Mouse (Mus musculus) liver, postnatal 0 days (tissue): ENCODE results near the gene Aox3. TPM values are rescaled to one million over a fixed set of nuclear protein-coding genes. Genes with fewer than 3 reads are reported as not detected.
A peak's percentile ranks its signal among the peaks of the same experiment; 100 is the strongest.

Experiments used
- ATAC-seq: fragments of 200-750 bp; cut with Nextera tagmentation; 2 replicates; pipeline ENCODE4 v1.8.0; 2017; ENCODE audit warnings: mild to moderate bottlenecking, moderate library complexity
- DNase-seq: peaks from one replicate; pipeline ENCODE4 v3.0.0-alpha.2; 2016
- H3K27ac ChIP-seq: fragments of 300-500 bp; sonication (generic); 2 replicates; pipeline ENCODE4 v1.5.1; 2014; ENCODE audit warnings: antibody characterized with exemption, moderate library complexity, mild to moderate bottlenecking, low read depth
- H3K27me3 ChIP-seq: fragments of 300-500 bp; sonication (generic); 2 replicates; pipeline ENCODE4 v1.6.1; 2014; ENCODE audit warnings: low read length, control low read depth, mixed read lengths; ENCODE audit not compliant: insufficient read depth
- H3K36me3 ChIP-seq: fragments of 300-500 bp; sonication (generic); replicated peaks from 2 replicates; pipeline ENCODE4 v1.6.1; 2014; ENCODE audit warnings: mild to moderate bottlenecking, control low read depth, low read length, moderate library complexity, mixed read lengths; ENCODE audit not compliant: insufficient read depth
- H3K4me1 ChIP-seq: fragments of 300-500 bp; sonication (generic); 2 replicates; pipeline ENCODE4 v1.6.1; 2014; ENCODE audit warnings: antibody characterized with exemption, mild to moderate bottlenecking, control low read depth; ENCODE audit not compliant: insufficient read depth
- H3K4me2 ChIP-seq: fragments of 300-500 bp; sonication (generic); 2 replicates; pipeline ENCODE4 v1.6.1; 2014; ENCODE audit warnings: low read depth, mild to moderate bottlenecking, low read length, moderate library complexity, mixed read lengths
- H3K4me3 ChIP-seq: fragments of 300-500 bp; sonication (generic); 2 replicates; pipeline ENCODE4 v1.5.1; 2014; ENCODE audit warnings: low read depth, low read length
- H3K9ac ChIP-seq: fragments of 300-500 bp; sonication (generic); replicated peaks from 2 replicates; pipeline ENCODE4 v1.6.1; 2014; ENCODE audit warnings: mild to moderate bottlenecking, moderate library complexity
- H3K9me3 ChIP-seq: fragments of 300-500 bp; sonication (generic); 2 replicates; pipeline ENCODE4 v1.6.1; 2016; ENCODE audit warnings: mild to moderate bottlenecking, control low read depth, low read length, mixed read lengths
- CTCF ChIP-seq: sonication (generic); IDR thresholded peaks from 2 replicates; pipeline ENCODE4 v1.5.1; 2016; ENCODE audit warnings: antibody characterized with exemption, low read depth
- EP300 ChIP-seq: IDR thresholded peaks from 2 replicates; pipeline ENCODE4 v1.6.1; 2016; ENCODE audit warnings: antibody characterized with exemption, low read depth, mild to moderate bottlenecking
- WGBS: fragments of 180-500 bp; shearing (Covaris S2); extraction: QIAGEN DNeasy Blood & Tissue Kit; methylation state at CpG from one replicate; pipeline ENCODE4 v1.1.7; 2014; ENCODE audit not compliant: insufficient replicate concordance; 5-methylcytosine and 5-hydroxymethylcytosine counted together
- polyA plus RNA-seq: library from polyadenylated mRNA; unstranded; fragments of >200 nt; fragmentation: Nextera tagmentation; extraction: Ambion mirVana; gene quantifications from 2 replicates; pipeline ENCODE4 v1.2.1, GENCODE M21; 2015

The Aox3 gene
- polyA plus RNA-seq, 1 experiment from 2014 or later, result 16.9 TPM

DNA sequence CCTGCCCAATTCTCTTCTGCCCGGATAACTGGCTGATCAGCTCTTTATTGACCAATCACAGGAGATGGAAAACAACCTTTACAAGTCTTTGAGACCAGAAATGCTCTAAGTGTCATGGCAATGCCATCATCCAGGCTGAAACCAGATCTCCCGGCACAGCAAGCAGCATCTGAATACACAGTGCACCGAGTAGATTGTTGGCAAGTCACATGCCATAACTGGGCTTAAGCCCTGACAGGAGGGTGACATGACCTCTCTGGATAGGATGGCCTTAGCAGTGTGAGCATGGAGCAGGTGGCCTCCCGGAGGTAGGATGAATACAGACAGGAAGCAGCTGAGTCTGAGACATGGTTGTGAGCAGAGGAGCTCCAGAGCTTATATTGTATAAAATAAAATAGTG is 32.5 kb upstream of the Aox3 start:
- Histone ChIP-seq H3K36me3 (no peaks in the 10 kb centered on the region), H3K4me2 (no peak overlapping the region), H3K4me1 (no peaks in the 10 kb centered on the region), H3K9ac (no peak overlapping the region), H3K4me3 (no peak overlapping the region), H3K27me3 (no peaks in the 10 kb centered on the region), H3K9me3 (no peaks in the 10 kb centered on the region), H3K27ac (no peak overlapping the region)
- DNase-seq (no peak), ATAC-seq (no peak)
- WGBS, result 81% methylated on average over 4 of the region's 4 CpGs
- TF ChIP-seq EP300, result no peak
- no peak for TF ChIP-seq CTCF

- 66% methylated on average over 5 of the region's 5 CpGs for WGBS
- H3K36me3 ChIP-seq, result no peaks in the 10 kb centered on the region
- TF ChIP-seq EP300, result no peak
- no peak for TF ChIP-seq CTCF
- no peaks in the 10 kb centered on the region for H3K4me1 ChIP-seq
- no peak for DNase-seq
- H3K9ac ChIP-seq, result no peak overlapping the region
- H3K4me2 ChIP-seq, result no peak overlapping the region
- no peak overlapping the region for H3K27ac ChIP-seq
- no peaks in the 10 kb centered on the region for H3K9me3 ChIP-seq
- no peak for ATAC-seq
- no peak overlapping the region for H3K4me3 ChIP-seq
- H3K27me3 ChIP-seq, result no peaks in the 10 kb centered on the region
These were observed 31.6 kb upstream of the Aox3 start for GRCm38 (mm10) chr1:58081356-58081755.

- Histone ChIP-seq H3K27ac (no peak overlapping the region), H3K4me2 (no peak overlapping the region), H3K9me3 (no peaks in the 10 kb centered on the region), H3K4me1 (no peaks in the 10 kb centered on the region), H3K4me3 (no peak overlapping the region), H3K36me3 (no peaks in the 10 kb centered on the region), H3K27me3 (no peaks in the 10 kb centered on the region), H3K9ac (no peak overlapping the region)
- no peak for ATAC-seq
- TF ChIP-seq CTCF, result no peak
- no peak for TF ChIP-seq EP300
- 56% methylated on average over 5 of the region's 5 CpGs for WGBS
- no peak for DNase-seq
These were observed 23.6 kb upstream of the Aox3 start for GRCm38 (mm10) chr1:58089316-58089715.

- 76% methylated on average over 4 of the region's 4 CpGs for WGBS
- Histone ChIP-seq H3K27me3 (no peaks in the 10 kb centered on the region), H3K4me1 (no peaks in the 10 kb centered on the region), H3K4me3 (no peak overlapping the region), H3K9me3 (no peaks in the 10 kb centered on the region), H3K27ac (no peak overlapping the region), H3K36me3 (no peaks in the 10 kb centered on the region), H3K9ac (no peak overlapping the region), H3K4me2 (no peak overlapping the region)
- TF ChIP-seq EP300 (no peak), CTCF (no peak)
- DNase-seq (no peak), ATAC-seq (no peak)
These were observed 22.7 kb upstream of the Aox3 start for GRCm38 (mm10) chr1:58090191-58090590.

GRCm38 (mm10) chr1:58091213-58091612 is 21.7 kb upstream of the Aox3 start:
- Histone ChIP-seq H3K36me3 (no peaks in the 10 kb centered on the region), H3K27ac (no peak overlapping the region), H3K4me3 (no peak overlapping the region), H3K4me1 (no peaks in the 10 kb centered on the region), H3K27me3 (no peaks in the 10 kb centered on the region), H3K4me2 (no peak overlapping the region), H3K9ac (no peak overlapping the region), H3K9me3 (no peaks in the 10 kb centered on the region)
- 45% methylated on average over 3 of the region's 3 CpGs for WGBS
- ATAC-seq (peak; percentile 75; the same call in 1 of the 2 replicates), DNase-seq (no peak)
- TF ChIP-seq EP300, result no peak
- TF ChIP-seq CTCF, result no peak

- Histone ChIP-seq H3K4me2 (no peak overlapping the region), H3K27me3 (no peaks in the 10 kb centered on the region), H3K9ac (no peak overlapping the region), H3K36me3 (no peaks in the 10 kb centered on the region), H3K9me3 (no peaks in the 10 kb centered on the region), H3K27ac (no peak overlapping the region), H3K4me1 (no peaks in the 10 kb centered on the region), H3K4me3 (no peak overlapping the region)
- peak; percentile 72 for ATAC-seq
- WGBS, result 57% methylated on average over 2 of the region's 2 CpGs
- TF ChIP-seq CTCF (no peak), EP300 (no peak)
- DNase-seq, result no peak
These were observed 20.9 kb upstream of the Aox3 start for GRCm38 (mm10) chr1:58091992-58092560.

DNA sequence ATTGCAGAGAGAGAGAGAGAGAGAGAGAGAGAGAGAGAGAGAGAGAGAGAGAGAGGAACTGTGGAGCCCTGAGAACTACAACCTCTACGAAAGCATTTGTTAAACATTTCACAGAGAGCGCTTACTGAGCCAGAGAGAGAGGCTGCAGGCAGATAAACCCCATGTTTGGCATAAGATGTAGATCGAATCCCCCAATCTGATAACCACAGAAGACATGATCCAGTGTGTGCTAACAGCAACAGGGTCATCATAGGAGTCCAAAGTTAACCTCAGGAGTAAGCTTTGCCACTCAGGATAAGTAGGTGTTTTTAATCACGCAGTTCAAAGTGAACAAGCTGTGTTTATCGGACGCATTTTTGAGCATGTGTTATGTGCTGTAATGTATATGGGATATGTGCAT is 15.6 kb upstream of the Aox3 start:
- Histone ChIP-seq H3K4me2 (no peak overlapping the region), H3K9ac (no peak overlapping the region), H3K9me3 (no peaks in the 10 kb centered on the region), H3K4me1 (peaks cover 4% of the 10 kb centered on the region), H3K4me3 (no peak overlapping the region), H3K27me3 (no peaks in the 10 kb centered on the region), H3K36me3 (no peaks in the 10 kb centered on the region), H3K27ac (no peak overlapping the region)
- DNase-seq (no peak), ATAC-seq (no peak)
- TF ChIP-seq EP300 (no peak), CTCF (no peak)
- 78% methylated on average over 6 of the region's 6 CpGs for WGBS
